Mouse (Mus musculus) kidney, adult 2 months (tissue): ENCODE data around the gene Nxf1.

Experiments used
- CTCF ChIP-seq: fragments of 200-500 bp; conservative IDR thresholded peaks from 2 replicates; pipeline ENCODE4 v1.5.1; 2011; ENCODE audit warnings: low read depth, mild to moderate bottlenecking, control low read depth, low read length, moderate library complexity, mixed read lengths; ENCODE audit not compliant: insufficient read depth, insufficient read length
- POLR2A ChIP-seq: fragments of 200-500 bp; IDR thresholded peaks from one replicate; pipeline ENCODE4 v1.6.1; 2011; ENCODE audit warnings: low read depth, low read length, control low read depth

DNA sequence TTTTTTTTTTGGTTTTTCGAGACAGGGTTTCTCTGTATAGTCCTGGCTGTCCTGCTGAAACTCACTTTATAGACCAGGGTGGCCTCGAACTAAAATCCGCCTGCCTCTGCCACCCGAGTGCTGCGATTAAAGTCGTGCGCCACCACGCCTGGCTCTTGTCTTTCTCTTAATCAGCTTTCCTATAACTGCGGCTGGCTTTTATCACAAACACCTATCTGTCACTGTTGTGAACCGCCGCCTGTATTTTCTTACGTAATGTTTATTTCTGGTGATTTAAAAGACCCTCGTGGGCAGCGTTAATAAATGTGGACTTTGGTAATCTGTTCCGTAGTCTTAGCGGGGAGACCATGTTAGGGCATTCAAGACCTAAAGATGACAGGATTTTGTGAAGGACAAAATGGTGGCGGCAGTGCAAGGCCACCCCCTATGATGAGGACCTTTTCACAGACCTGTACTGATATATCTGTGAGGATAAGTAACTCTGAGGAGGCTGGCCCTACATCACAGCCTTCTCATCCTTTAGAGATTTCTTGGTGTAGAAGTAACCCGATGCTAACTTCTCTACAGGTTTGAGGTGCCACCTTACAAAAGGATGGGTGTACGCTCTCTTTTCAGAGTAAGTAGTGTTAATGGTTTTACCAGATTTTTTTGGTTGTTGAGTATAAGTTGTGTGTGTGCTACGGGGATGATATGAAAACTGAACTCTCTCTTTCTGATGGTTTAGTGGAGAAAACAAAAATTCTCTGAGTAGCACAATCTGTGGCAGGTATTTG, 33.1 kb upstream of the Nxf1 start:
- TF ChIP-seq POLR2A (no peak), CTCF (no peak)
